Mouse (Mus musculus) mouse embryonic stem cell (cell line): ENCODE results near the gene Mus81.

Experiments
- in situ Hi-C, 2 experiments: fragments of 300-500 bp; cut with MboI; formaldehyde crosslinking; loops; 1 replicate in 1 of 2; 3 replicates in 1 of 2; pipeline ENCODE4 v1.14.3; 2019 to 2020; ENCODE audit warnings: low sequenced_read_pairs in 2 of 2, low pct_unique_long_range_greater_than_20kb in 1 of 2, mixed read lengths in 1 of 2; ENCODE audit not compliant: unreplicated experiment in 1 of 2

The Mus81 gene

GRCm38 (mm10) chr19:5456241-5456921 is 31.8 kb downstream of the Mus81 start:
- in situ Hi-C loops: no loop called here

- in situ Hi-C loops: no loop called here
Measured at GRCm38 (mm10) chr19:5455568-5455967, 32.6 kb downstream of the Mus81 start.

GRCm38 (mm10) chr19:5455037-5455436 is 33.2 kb downstream of the Mus81 start:
- in situ Hi-C loops: no loop called here

GRCm38 (mm10) chr19:5451766-5452165 is 36.4 kb downstream of the Mus81 start:
- in situ Hi-C loops: no loop called here

- in situ Hi-C loops: no loop called here
Measured at GRCm38 (mm10) chr19:5449673-5450072, 38.5 kb downstream of the Mus81 start.

GRCm38 (mm10) chr19:5448354-5449150 is 39.6 kb downstream of the Mus81 start:
- in situ Hi-C loops: no loop called here

- in situ Hi-C loops: no loop called here
Measured at GRCm38 (mm10) chr19:5447515-5448353, 40.5 kb downstream of the Mus81 start, which contains the start of gene Fosl1. Fosl1 (plus strand) TSS chr19:5447547.

- in situ Hi-C loops: no loop called here
Measured at GRCm38 (mm10) chr19:5445747-5446146, 42.5 kb downstream of the Mus81 start.

- in situ Hi-C loops: no loop called here
Measured at GRCm38 (mm10) chr19:5444954-5445353, 43.2 kb downstream of the Mus81 start.

- in situ Hi-C loops: no loop called here
Measured at GRCm38 (mm10) chr19:5444371-5444908, 43.8 kb downstream of the Mus81 start.

- in situ Hi-C loops: no loop called here
Measured at GRCm38 (mm10) chr19:5433951-5434350, 54.3 kb downstream of the Mus81 start.

- in situ Hi-C loops: no loop called here
Measured at GRCm38 (mm10) chr19:5432992-5433852, 55.0 kb downstream of the Mus81 start.
